Mouse (Mus musculus) stomach, embryonic 15.5 days (tissue): ENCODE data around the gene Zfp52. TPM values are rescaled to one million over a fixed set of nuclear protein-coding genes. Genes with fewer than 3 reads are reported as not detected.

Experiments used
- ATAC-seq: fragments of 200-750 bp; cut with Nextera tagmentation; 2 replicates; pipeline ENCODE4 v1.8.0; 2017; ENCODE audit warnings: low read depth, moderate number of reproducible peaks, moderate TSS enrichment; ENCODE audit not compliant: insufficient read depth, low FRiP score
- H3K27ac ChIP-seq: fragments of 300-500 bp; sonication (generic); 2 replicates; pipeline ENCODE4 v1.5.1; 2015; ENCODE audit warnings: mild to moderate bottlenecking, inconsistent platforms
- H3K27me3 ChIP-seq: fragments of 300-500 bp; sonication (generic); replicated peaks from 2 replicates; pipeline ENCODE4 v1.6.1; 2015; ENCODE audit warnings: inconsistent platforms
- H3K36me3 ChIP-seq: fragments of 300-500 bp; sonication (generic); 2 replicates; pipeline ENCODE4 v1.6.1; 2015; ENCODE audit warnings: inconsistent platforms
- H3K4me1 ChIP-seq: fragments of 300-500 bp; sonication (generic); 2 replicates; pipeline ENCODE4 v1.6.1; 2015; ENCODE audit warnings: inconsistent platforms
- H3K4me2 ChIP-seq: fragments of 300-500 bp; sonication (generic); 2 replicates; pipeline ENCODE4 v1.6.1; 2015; ENCODE audit warnings: mild to moderate bottlenecking, inconsistent platforms
- H3K4me3 ChIP-seq: fragments of 300-500 bp; sonication (generic); replicated peaks from 2 replicates; pipeline ENCODE4 v1.5.1; 2015; ENCODE audit warnings: inconsistent platforms
- H3K9ac ChIP-seq: fragments of 300-500 bp; sonication (generic); 2 replicates; pipeline ENCODE4 v1.6.1; 2015; ENCODE audit warnings: inconsistent platforms
- H3K9me3 ChIP-seq: fragments of 300-500 bp; sonication (generic); 2 replicates; pipeline ENCODE4 v1.6.1; 2016; ENCODE audit warnings: inconsistent platforms
- WGBS: fragments of 180-500 bp; shearing (Covaris S2); methylation state at CpG from one replicate; pipeline ENCODE4 v1.1.7; 2015; 5-methylcytosine and 5-hydroxymethylcytosine counted together
- polyA plus RNA-seq: library from polyadenylated mRNA; unstranded; fragments of >200 nt; fragmentation: Nextera tagmentation; extraction: Ambion mirVana; gene quantifications from 2 replicates; pipeline ENCODE4 v1.2.1, GENCODE M21; 2015

Zfp52 gene
- polyA plus RNA-seq: 5.1 and 5.9 TPM in 2 replicates

DNA sequence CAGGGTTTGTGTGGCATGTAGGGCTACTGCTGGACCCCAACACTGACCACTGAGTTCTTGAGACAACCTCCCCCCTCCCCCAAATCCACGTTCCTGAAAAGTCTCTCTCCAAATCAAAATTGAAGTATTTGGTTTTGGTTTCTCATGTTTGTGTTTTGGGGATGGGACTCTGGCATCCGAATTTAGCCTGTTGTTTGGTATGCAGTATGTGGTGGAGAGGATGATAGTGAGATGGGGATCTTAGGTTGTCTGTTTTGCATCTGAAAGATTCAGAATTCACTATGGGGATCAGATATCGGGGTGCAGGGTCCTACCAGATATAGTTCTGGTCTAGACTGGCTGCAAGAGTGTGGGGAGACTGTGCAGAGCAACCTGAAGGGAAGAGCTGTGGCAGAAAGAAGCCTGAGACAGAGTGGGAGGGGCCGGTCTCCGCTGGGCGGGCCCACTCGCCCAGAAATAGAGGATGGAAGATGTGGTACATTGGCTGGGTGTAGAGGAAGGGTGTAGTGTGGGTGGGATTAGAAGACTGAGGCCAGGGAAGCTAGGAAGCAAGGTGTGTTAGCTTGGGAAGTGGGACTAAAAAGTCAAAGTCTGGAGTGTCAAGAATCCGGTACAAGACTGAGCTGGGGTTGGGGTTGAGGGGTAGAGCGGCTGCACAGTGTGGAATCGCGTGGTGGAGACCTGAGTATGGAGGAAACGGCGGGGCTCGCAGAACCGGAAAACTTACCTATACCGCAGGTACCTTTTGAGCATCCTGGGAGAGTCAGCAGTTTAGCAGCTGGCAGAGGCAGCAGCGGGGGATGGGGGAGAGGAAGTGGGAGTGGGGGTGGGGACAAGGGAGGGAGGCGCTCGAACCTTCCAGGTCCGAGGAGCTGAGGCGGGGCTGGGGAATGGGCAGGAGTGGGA is at the start of gene Zfp52:
Zfp52 (plus strand) TSS at position 444 of the 906 bp plus-strand sequence.
- no peaks in the 10 kb centered on the region for H3K36me3 ChIP-seq
- peaks cover 13% of the 10 kb centered on the region for H3K4me1 ChIP-seq
- ATAC-seq: peak; percentile 79
- peak within 1 kb of the TSS; percentile 65 for H3K4me2 ChIP-seq
- H3K9ac ChIP-seq: no peak within 1 kb of the TSS; the same call in 1 of the 2 replicates
- peak within 1 kb of the TSS; percentile 53 for H3K4me3 ChIP-seq
- 3% methylated on average over 21 of the region's 21 CpGs for WGBS
- no peaks in the 10 kb centered on the region for H3K9me3 ChIP-seq
- H3K27me3 ChIP-seq: no peaks in the 10 kb centered on the region
- peak within 1 kb of the TSS; percentile 44; the same call in 1 of the 2 replicates for H3K27ac ChIP-seq

DNA sequence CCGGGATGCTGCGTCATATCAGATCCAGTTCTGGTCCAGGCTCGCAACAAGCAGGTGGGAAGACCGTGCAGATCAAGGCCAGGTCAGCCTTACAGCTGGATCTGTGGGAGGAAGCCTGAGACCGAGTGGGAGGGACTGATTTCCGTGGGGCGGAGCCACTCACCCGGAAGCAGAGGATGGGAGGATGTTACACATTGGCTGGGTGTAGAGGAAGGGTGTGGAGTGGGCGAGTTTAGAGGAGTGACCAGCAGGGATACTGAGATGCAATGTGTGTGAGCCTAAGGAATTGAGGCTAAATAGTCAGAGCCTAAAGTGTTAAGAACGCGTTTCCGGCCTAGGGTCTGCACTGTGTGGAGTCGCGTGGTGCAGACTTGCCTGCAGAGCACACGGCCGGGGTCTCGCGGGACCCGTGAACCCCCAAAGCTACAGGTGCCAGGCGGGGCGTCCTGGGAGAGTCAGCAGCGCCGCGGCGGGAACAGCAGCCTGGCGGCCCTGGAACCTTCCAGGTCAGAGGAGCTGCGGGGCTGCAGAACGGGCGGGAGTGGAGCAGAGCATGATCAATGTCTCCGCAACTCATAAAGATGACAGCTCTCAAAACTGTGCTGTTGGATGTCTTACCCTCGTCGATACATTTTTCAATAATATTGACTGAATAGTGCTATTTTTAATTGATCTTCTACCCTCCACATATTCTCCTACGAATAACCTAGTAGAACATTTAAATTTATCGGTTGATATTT is 46.4 kb upstream of the Zfp52 start, which contains the start of gene Zfp53:
Zfp53 (plus strand) TSS at position 239 of the 740 bp plus-strand sequence.
- peak; percentile 100 for ATAC-seq
- H3K36me3 ChIP-seq: peaks cover 4% of the 10 kb centered on the region; the same call in 1 of the 2 replicates
- H3K4me3 ChIP-seq: peak within 1 kb of the TSS; percentile 94
- H3K27me3 ChIP-seq: no peaks in the 10 kb centered on the region
- no peaks in the 10 kb centered on the region for H3K4me1 ChIP-seq
- H3K9me3 ChIP-seq: no peaks in the 10 kb centered on the region
- H3K4me2 ChIP-seq: peak within 1 kb of the TSS; percentile 70
- WGBS: under 1% methylated on average over 34 of the region's 34 CpGs
- H3K27ac ChIP-seq: peak within 1 kb of the TSS; percentile 90
- H3K9ac ChIP-seq: peak within 1 kb of the TSS; percentile 65

DNA sequence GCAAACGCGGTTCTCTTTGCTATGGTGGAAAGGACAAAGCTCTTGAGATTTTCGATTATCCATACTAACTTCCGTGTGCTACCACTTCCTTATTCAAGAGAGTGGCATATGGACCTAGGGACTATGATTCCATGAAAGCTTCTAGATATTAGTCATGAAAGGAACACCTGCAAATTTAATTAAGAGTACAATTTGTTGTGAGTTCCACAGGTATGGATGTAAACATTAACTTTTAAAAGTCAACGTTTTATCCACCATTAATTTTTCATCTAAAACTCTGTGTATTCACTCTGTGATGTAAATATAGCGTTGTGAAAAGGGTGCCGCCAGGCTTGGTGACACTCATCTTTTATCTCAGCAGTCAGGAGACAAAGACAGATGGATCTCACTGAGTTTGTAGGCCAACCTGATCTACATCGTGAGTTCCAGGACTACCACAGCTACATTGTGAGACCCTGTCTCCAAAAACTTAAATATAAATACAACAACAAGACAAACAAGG is 45.8 kb upstream of the Zfp52 start:
- Histone ChIP-seq H3K27me3 (no peaks in the 10 kb centered on the region), H3K9ac (peak overlapping the region; percentile 65; the same call in 1 of the 2 replicates), H3K36me3 (peaks cover 4% of the 10 kb centered on the region; the same call in 1 of the 2 replicates), H3K27ac (peak overlapping the region; percentile 90), H3K9me3 (no peaks in the 10 kb centered on the region), H3K4me1 (no peaks in the 10 kb centered on the region), H3K4me2 (peak overlapping the region; percentile 70), H3K4me3 (peak overlapping the region; percentile 94)
- 6% methylated on average over 8 of the region's 8 CpGs for WGBS
- no peak for ATAC-seq

DNA sequence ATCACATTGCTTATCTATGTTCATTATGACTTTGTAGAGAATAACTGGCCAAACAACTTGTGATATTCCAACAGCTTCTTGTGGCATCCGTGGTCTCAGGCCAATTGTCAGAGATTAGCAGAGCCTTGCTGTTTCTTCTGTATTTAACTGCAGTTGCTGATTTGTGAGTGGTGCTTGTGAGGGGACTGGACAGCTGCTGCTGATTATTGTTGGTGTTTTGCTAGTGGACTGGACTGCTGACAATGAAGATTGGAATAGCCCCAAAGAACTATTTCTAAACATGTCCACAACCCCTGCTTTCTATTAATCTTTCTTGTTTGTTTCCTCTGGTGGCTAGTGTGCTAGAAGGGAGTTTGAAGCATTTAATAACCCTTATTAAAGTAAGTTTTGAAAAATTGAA is 34.0 kb upstream of the Zfp52 start:
- no peak overlapping the region for H3K9ac ChIP-seq
- no peak overlapping the region for H3K4me3 ChIP-seq
- H3K27me3 ChIP-seq: no peaks in the 10 kb centered on the region
- no peak for ATAC-seq
- no peaks in the 10 kb centered on the region for H3K4me1 ChIP-seq
- no peaks in the 10 kb centered on the region for H3K36me3 ChIP-seq
- H3K27ac ChIP-seq: no peak overlapping the region
- no peak overlapping the region for H3K4me2 ChIP-seq
- no peaks in the 10 kb centered on the region for H3K9me3 ChIP-seq
- WGBS: 86% methylated on average over 1 of the region's 1 CpGs

DNA sequence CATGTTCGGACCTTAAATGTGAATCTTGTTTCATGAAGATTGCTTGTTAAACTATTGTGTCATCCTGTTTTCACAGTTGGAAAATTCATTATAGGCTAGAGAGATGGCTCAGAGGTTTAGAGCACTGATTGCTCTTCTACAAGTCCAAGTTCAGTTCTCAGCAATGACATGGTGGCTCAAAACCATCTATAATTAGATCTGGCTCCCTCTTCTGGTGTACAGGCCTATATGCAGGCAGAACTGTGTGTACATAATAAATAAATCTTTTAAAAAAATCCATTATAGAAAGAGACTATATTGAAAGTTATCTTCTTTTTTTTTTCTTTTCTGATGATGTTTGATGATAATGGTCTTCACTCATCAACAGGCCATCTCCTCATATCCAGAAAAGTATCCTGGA is 30.8 kb upstream of the Zfp52 start:
- Histone ChIP-seq H3K4me1 (no peaks in the 10 kb centered on the region), H3K36me3 (peaks cover 7% of the 10 kb centered on the region; the same call in 1 of the 2 replicates), H3K27ac (no peak overlapping the region), H3K9me3 (no peaks in the 10 kb centered on the region), H3K27me3 (no peaks in the 10 kb centered on the region), H3K9ac (no peak overlapping the region), H3K4me2 (no peak overlapping the region), H3K4me3 (no peak overlapping the region)
- no peak for ATAC-seq
- WGBS: 85% methylated on average over 1 of the region's 1 CpGs

DNA sequence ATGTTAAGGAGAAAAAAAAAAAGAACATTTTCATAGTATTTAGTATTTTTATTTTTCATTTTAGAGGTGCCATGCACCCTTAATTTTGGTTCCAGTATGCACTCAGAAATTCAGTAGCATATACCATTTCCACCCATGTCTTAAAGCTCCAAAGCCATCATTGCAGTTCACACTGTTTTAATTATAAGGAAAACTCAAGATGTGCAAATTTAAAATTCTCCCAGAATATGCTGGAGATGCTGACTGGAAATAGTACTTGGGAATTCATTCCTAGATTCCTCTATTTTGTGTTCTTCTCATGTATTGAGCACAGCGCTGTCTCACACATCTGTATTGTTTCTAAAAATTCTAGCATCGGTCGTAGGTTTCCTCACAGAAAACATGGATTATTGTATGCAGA is 29.1 kb upstream of the Zfp52 start:
- H3K9me3 ChIP-seq: no peaks in the 10 kb centered on the region
- no peaks in the 10 kb centered on the region for H3K4me1 ChIP-seq
- peaks cover 7% of the 10 kb centered on the region; the same call in 1 of the 2 replicates for H3K36me3 ChIP-seq
- H3K4me2 ChIP-seq: no peak overlapping the region
- 90% methylated on average over 3 of the region's 3 CpGs for WGBS
- no peaks in the 10 kb centered on the region for H3K27me3 ChIP-seq
- H3K4me3 ChIP-seq: no peak overlapping the region
- H3K27ac ChIP-seq: no peak overlapping the region
- no peak overlapping the region for H3K9ac ChIP-seq
- no peak for ATAC-seq

DNA sequence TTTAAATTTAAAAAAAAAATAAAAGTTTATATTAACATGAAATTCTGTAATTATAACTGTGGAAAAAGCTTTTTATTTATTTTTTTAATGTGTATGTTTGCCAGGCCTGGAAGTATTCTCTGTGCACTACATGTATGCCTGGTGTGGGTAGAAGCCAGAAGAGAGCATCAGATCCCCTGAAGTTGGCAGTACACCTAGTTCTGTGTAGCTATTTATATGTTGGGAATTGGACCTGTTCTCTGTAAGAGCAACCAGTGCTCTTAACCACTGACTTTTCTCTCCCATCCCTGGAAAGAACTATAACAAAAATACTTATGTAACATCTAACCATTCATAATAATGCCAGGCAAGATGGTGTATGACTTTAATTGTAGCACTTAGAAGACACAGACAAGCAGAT is 25.6 kb upstream of the Zfp52 start:
- H3K9ac ChIP-seq: no peak overlapping the region
- no peak overlapping the region for H3K27ac ChIP-seq
- H3K27me3 ChIP-seq: no peaks in the 10 kb centered on the region
- H3K4me2 ChIP-seq: no peak overlapping the region
- H3K4me1 ChIP-seq: no peaks in the 10 kb centered on the region
- H3K4me3 ChIP-seq: no peak overlapping the region
- no peak for ATAC-seq
- H3K9me3 ChIP-seq: no peaks in the 10 kb centered on the region
- H3K36me3 ChIP-seq: peaks cover 7% of the 10 kb centered on the region; the same call in 1 of the 2 replicates

DNA sequence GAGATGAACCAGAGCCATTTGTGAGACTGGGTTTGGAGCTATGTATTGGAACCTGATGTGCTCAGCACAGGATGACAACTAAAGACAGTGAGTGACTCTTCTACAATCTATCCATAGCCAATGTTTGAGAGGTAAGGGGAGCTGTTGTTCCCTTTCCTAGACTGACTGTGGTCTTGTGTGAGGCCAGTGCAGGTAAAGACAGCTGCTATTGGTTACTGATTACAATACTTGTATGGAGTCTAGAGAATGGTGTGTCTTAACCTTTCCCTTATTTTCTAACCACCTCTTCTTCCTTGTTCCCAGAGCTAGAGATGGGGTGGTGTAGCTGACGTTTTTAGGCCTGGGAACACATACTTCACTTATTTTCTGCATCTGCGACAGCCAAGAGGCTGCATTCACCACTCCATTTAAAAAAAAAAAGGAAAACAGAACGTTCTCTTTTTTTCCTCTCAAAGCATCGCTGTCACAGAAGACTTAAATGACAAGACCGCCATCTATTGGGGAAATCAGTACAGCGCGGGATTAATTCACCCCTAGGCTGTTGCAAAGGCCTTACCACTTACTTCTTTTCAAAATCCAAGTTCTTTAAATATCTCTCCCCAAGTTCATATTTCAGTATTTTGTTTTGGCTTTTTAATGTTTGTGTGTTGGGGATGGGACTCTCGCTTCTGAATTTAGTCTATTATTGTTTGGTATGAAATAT is 19.8 kb upstream of the Zfp52 start:
- Histone ChIP-seq H3K9me3 (no peaks in the 10 kb centered on the region), H3K4me3 (peak overlapping the region; percentile 62), H3K36me3 (no peaks in the 10 kb centered on the region), H3K4me2 (peak overlapping the region; percentile 76), H3K27ac (peak overlapping the region; percentile 96), H3K9ac (no peak overlapping the region), H3K27me3 (no peaks in the 10 kb centered on the region), H3K4me1 (0 out of 2 replicates have a peak, but pooled peaks cover 3% of the 10 kb centered on the region)
- peak; percentile 58; the same call in 1 of the 2 replicates for ATAC-seq
- under 1% methylated on average over 8 of the region's 8 CpGs for WGBS

DNA sequence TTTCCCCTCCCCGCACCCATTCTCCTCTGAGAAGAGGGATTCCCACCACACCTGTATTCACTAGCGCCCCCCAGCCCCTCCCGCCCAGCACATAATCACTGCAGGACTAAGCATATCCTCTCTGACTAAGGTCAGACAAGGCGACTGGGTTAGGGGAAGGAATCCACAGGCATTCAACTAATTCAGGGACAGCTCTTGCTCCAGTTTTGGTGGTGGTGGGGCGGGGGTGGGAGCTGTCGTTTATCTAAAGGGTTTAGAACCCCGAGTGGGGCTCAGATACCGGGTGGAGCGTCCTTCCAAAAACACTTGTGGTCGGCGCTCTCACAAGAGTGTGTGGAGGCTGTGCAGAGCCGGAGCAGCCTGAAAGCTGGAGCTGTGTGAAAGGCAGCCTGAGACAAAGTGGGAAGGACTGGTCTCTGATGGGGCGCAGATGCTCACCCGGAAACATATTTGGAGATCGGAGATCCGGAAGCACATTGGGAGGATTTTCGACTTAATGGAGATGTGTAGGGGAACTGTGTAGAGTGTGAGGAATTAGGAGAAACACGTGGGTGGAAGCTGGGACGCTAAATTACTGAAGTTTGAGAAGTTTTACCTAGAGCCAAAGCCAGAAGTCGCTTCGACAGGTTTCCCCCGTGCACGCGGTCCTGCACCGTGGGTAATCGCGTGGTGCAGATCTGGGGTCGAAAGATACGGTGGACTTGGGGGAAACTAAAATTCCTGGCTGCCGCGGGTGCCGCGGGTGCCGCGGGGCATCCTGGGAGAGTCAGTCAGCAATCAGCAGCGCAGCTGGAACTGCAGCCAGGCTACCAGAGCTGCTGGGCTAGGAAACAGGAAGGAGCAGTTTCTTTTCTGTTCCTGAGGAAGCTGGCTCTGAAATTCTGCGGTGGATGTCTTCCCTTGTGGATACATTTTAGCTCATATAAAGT is 18.9 kb upstream of the Zfp52 start:
- Histone ChIP-seq H3K4me3 (peak overlapping the region; percentile 62), H3K36me3 (no peaks in the 10 kb centered on the region)
- under 1% methylated on average over 37 of the region's 37 CpGs for WGBS

DNA sequence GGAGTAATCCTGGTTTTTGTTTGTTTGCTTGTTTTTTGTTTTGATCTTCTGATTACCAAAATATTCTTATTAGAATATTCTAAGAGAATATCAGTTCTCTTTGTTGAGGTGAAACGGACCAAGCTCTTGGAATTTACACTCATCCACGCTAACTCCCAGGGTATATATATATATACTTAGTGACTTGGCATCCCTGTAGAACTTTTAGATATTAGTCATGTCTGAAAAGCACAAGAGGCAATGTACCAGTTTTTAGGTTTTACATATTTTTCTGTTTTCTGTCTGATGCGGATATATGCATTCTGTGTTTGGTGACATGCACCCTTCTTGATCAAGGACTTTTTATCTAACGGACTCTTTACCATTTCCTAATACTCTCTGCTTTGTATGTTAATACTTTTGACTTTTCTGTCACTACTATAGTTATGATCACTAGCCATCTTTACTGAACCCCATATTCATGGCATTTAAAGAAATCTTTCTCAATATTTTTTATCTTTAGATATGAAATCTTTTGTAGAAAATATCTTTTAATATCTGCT is 18.1 kb upstream of the Zfp52 start:
- Histone ChIP-seq H3K9ac (peak overlapping the region; percentile 48; the same call in 1 of the 2 replicates), H3K27ac (peak overlapping the region; percentile 96), H3K27me3 (no peaks in the 10 kb centered on the region), H3K9me3 (no peaks in the 10 kb centered on the region), H3K4me1 (0 out of 2 replicates have a peak, but pooled peaks cover 3% of the 10 kb centered on the region), H3K36me3 (no peaks in the 10 kb centered on the region), H3K4me2 (peak overlapping the region; percentile 76), H3K4me3 (peak overlapping the region; percentile 62)
- ATAC-seq: no peak
- 28% methylated on average over 4 of the region's 4 CpGs for WGBS

More for the DNA sequence above, 18.9 kb upstream of the Zfp52 start:
- Histone ChIP-seq H3K27ac (peak overlapping the region; percentile 96), H3K9me3 (no peaks in the 10 kb centered on the region), H3K9ac (peak overlapping the region; percentile 48), H3K4me2 (peak overlapping the region; percentile 76), H3K4me1 (0 out of 2 replicates have a peak, but pooled peaks cover 3% of the 10 kb centered on the region), H3K27me3 (no peaks in the 10 kb centered on the region)
- peak; percentile 89 for ATAC-seq
